Mouse (Mus musculus) naive thymus-derived CD4-positive, alpha-beta T cell, adult 2 months (primary cell): Measurements from ENCODE around the gene Npepps.
"Not testable (repeated sequence)": the region's sequence is repeated elsewhere in the genome, so short reads cannot be mapped to it uniquely, and the experiment has no call there.

Experiments
- DNase-seq: peaks from one replicate; pipeline ENCODE4 v3.0.0-alpha.2; 2011; ENCODE audit warnings: low read depth

Gene Npepps

DNA sequence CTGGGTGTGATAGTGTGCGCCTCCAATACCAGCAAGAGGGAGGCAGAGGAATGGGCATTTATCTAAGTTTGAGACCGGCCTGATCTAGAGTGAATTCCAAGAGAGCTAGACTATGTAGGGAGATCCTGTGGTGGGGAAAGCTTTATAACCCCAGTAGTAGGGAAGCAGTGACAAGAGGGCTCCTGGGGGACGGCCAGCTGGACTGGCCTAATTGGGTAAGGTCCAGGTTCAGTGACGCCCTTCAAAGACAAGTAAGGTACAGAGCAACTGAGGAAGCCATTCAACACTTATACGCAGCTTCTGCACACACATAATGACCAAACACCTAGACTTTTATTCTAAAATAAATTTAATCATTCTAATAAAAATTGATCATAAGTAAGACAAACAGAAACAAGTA is 48.0 kb downstream of the Npepps start:
- no peak for DNase-seq

DNA sequence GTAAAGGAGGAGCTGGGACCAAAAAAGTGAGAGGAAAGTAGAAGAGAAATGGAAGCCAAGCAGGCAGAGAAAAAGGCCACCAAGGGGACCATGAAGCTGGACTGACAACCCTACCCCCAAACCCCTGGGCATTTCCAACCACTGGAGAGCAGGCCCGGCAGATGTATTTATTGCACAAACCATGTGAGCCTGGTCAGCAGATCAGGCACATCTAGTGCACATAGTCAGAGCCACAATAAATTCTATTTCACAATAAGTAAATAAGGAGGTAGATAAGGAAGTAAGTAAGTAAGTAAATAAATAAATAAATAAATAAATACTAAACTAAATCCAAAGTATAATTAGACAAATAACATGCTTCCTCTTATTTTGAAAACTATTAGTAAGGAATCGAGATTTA is 51.0 kb downstream of the Npepps start:
- no peak for DNase-seq

DNA sequence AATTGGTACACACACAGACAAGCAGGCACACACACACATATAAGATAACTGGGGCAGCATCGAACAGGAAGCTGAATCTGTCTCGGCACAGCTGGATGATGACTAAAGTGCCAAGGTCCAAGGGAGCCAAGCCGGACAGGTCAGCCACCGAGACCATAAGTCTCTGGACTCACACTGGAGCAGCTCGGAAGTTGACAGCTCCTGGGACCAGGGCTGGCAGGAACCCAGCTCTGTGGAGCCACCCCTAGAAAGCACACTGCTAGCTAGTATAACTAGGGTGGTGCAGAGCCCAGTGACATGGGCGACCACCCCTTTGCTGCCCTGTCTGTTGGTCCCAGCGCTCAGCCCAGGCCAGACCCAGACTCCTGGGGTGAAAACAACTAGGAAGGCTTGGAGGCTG is 51.5 kb downstream of the Npepps start:
- no peak for DNase-seq

DNA sequence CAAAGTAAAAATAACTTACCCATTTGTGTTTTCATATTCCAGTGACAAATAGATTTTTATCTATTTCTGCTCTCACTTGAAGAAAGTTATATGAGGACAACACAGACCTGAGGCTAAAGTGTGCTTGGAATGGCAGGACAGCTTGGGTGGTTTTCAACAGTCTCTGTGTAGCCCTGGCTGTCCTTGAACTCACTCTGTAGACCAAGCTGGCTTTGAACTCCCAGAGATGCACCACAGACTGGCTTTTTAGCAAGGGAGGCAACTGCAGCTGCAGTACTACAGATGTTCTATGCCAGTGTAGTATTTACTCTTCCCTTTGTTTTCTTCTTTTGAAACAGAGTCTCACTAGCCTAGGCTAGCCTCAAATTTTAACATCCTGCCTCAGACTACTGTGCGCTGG is 54.3 kb downstream of the Npepps start:
- DNase-seq, result no peak

DNA sequence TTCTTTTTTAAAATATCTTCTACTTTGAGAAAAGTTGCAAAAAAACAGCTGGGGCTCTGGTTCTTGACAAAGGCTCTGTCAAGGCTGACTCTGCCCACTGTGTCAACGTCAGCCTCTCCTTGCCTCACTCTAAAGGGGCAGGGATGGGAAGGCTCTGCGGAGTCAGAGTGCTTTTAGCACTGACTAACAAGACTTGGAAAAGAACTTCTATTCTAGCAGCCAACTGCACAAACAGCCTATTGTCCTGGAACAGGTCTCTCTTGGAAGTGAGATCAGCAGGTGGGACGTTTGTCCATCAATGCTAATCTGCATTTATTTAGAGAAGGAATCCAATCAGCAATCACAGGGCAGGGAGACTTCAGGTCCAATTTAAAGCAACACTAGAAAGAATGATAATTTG is 57.0 kb downstream of the Npepps start:
- DNase-seq, result no peak

DNA sequence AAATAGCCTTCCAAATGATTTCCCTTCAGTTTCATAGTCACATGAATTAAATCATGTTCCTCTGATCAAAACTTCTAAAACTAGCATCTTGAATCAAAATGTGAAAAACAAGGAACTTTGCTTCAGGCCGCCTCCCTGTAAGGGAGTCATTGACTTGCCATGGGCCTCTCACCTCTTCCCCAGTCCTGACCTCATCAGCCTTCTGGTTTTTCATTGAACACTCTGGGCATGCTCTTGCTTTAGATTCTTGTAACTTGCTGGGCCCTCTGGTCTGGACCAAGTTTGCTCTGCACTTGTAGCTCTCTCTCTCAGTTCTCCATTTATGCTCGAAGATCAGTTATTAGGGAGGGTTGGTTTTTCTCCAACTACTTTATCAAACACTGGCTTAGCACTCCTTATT is 58.8 kb downstream of the Npepps start:
- DNase-seq, result no peak

DNA sequence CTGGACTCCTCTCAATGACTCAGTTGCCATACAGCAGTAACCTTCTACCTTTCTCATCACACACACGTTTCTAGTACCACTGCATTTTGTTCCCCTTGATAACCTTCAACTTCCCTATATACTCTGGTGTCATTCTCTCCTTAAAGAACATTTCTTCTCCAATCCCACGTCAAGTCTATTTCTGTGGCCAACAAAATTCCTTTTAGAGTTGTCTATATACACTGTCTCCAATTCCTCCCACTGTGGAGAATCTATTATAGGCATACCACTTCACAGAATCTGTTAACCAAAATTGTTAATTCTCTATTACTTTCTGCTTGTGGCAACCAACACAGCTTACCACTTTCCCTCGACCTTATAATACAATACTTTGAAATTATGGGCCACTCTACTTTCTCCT is 60.2 kb downstream of the Npepps start:
- no peak for DNase-seq

DNA sequence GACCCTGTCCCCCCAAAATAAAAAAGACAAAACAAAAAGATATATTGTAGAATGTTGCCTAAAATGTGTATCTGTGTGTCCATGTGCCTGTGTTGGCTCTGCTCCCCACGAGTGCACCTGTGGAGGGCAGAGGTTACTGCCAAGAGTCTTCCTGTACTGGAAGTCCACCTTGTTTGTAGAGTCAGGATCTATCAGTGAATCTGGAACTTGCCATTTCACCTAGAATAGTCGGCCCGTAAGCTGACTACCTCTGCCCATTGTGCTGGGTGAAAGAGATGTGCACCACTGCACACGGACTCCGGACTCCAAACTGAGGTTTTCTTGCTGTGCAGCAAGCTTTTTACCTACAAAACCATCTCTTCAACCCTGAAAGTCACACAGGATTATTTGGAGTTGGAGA is 66.0 kb downstream of the Npepps start:
- no peak for DNase-seq

DNA sequence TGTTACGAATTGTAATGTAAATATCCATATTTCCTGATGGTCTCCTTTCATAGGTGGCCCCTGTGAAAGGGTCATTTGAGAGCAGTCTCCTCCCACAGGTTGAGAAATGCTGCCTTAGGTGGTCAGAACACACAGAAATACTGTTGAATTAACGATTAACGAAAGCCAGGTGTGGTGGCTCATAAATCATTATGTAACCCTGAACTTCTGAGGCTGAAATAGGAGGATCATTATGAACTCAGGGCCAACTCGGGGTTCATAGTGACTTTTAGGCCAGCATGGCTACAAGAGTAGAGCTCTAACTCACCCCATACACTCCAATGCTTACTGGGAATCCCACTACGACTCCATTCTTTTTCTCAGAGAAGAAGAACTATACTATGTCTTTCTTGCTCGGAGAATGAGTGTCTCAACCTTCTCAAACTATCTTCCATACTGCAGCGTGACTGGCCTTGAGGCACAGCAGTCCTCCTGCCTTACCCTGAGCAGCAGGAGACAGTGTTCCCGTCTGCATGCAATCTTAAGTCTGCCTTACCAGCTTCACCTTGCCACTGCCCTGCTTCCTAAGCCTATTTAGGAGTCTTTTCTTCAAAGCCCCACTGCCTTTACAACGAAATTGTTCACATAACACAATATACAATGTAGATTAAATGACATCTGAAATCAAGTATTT is 69.6 kb downstream of the Npepps start:
- DNase-seq, result no peak

DNA sequence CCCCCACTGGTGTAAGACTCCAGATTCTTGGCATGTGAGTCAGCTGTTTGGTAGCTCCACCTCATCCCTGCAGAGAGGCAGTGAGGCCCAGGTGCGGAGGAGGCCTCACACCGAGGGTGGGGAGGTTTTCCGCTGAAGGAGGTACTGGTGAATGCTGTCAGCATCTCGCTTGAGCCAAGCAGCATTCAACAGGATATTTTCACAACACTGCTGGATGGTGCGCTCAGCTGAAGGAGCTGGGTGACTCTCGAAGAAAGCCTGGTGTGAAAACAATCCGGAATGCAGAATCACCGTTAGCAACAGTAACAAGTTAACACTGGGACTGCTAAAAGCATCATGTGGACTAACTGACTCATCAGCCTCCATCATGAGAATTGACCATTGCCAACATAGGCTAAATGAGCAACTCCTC is 73.4 kb downstream of the Npepps start:
- DNase-seq, result no peak

DNA sequence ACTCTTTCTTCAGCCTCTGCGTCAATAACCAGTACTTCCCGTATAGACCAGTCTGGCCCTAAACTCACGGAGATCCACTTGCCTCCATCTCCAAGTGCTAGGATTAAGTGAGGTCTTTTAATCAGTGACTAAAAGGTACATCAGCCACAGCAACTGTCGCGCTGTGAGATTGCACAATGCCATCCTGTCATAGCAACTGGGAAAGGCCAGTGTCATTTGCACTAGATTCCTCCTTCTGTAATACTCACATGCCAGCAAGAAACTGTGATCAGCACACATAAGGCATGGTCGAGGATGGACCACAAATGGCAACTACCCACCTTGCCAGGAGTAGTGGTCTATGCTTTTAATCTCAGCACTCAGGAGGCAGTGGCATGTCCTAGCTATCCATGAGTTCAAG is 80.9 kb downstream of the Npepps start:
- DNase-seq, result no peak

DNA sequence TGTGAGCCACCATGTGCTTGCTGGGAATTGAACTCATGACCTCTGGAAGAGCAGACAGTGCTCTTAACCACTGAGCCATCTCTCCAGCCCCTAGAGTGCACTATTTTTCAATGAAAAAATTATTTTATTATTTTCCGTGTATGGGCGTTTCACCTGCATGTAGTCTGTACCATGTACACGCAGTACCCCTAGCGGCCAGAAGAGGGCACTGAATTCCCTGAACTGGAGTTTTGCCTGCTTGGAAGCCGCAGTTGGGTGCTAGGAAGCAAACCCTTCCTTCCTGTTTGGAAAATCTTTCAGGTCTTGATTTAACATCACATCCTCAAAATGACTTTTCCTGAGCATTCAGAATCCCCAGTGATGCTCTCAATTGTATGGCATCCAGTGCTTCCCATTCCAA is 81.8 kb downstream of the Npepps start:
- peak; percentile 79 for DNase-seq

DNA sequence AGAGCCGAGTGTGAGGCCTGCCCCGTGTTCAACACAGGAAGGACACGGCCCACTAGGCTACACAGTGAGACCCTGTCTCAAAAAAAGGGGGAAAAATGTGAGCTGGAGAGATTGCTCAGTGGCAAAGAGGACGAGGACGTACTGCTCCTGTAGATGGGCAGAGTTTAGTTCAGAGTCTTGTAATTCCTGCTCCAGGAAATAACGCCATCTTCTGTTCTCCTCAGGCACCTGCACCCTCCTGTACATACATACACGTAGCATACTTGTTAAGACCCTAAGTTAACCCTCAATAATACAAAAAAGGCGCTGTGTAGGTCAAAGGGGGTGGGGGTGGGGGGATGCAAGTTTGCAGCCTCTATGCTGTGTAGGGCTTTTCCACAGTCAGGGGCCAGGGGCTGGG is 83.4 kb downstream of the Npepps start:
- DNase-seq, result no peak

DNA sequence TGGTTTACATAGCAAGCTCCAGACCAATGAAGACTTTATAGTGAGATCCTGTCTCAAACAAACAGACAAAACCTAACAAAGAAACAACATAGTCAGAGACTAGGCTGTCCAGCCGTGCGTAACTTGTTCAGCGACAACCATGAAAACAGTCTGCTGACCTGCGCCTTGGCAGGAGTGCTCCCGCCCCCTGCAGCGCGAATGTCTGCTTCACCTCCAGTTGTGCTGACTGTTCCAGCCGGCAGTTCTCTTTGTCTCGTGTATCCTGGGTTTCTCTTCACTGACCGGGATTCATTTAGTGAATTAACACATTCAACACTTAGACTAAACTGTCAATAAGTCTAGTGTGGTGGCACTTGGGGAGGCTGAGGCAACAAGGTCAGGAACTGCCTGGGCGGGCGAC is 83.9 kb downstream of the Npepps start:
- no peak for DNase-seq

DNA sequence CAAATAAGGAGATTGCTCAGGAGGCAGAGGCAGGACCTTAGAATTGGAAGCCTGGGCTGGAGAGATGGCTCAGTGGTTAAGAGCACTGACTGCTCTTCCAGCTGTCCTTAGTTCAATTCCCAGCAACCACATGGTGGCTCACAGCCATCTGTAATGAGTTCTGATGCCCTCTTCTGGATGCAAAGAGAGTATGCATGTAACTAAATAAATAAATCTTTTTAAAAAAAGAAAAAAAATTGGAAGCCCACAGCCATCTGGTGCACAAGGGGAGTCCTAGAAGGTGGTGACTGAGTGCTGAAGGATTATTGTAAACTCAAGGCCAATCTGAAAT is 87.9 kb downstream of the Npepps start:
- DNase-seq, result no peak

DNA sequence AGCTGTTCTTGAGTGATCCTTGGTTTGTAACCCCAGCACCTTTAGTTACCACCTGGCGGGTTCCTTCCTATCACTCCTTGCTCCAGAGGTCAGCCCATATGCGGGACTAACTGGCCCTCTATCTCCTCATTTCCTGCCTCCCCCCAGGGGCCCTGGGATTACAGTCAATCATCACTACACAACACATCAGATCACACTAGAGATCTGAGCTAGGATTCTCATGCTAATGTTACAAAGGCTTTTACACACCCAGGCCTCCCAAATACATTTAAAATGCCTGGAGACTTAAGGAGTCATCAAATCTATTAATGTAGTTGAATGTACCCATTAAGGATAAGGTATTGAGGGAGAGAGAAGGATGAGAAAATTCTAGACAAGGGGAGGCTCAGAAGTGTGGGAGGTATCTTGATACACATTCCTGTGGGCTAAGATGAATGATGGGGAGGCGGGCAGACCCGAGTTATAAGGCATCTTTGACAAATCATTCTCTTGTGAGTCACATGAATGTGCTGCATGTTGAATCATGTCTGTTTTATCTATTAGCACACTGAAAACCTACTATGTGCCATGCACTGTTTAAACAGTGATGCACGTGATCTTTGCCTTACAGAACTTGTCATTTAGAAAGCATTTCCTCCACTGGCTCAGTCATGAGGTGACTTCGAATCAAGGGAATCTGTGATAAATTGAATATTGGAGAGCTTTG is 88.4 kb downstream of the Npepps start:
- no peak for DNase-seq

DNA sequence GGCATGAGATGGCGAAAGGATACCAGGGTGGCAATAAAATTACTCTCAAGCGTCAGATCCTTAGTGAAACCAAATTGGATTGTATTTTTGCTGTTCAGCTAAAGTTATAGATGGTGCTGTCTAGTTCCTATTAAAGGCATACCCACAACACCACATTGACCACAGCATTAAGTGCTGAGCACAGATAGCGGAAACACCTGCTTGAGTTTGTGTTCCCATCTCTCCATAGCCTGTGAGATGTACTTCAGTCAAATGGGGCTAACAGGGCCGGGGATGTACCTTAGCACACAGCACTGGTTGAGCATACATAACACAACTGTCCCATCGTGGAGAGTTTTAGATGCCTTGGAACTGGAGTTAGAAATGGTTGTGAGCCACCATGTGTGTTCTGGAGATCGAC is 89.4 kb downstream of the Npepps start:
- DNase-seq, result no peak

DNA sequence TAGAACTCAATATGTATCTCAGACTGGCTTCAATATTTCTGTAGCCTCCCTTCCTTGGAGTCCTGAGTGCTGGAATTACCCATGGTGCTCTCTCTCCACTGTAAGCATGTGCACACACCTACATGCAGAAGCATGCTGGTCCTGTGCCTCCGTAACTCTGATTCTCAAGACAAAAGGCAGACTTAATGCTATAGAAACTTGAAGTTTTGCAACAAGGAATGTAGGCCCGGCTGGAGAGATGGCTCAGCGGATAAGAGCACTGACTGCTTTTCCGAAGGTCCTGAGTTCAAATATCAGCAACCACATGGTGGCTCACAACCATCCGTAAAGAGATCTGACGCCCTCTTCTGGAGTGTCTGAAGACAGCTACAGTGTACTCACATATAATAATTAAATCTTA is 90.8 kb downstream of the Npepps start:
- DNase-seq, result not testable (repeated sequence)

DNA sequence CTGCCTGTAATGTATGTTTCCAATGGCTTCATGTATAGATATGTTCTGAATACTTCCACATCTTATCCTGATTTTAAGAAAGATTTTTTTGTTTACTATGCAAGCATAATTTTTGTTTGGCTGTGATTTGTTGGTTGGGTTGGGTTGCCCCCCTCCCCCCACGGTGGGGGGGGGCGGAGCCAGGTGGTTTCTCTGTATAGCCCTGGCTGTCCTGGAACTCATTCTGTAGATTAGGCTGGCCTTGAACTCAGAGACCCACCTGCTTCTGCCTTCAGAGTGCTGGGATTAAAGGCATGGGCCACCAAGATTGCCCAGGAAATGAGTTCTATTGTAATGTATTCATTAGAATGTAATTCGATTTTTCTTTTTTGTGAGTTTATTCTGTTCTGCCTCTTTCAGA is 91.2 kb downstream of the Npepps start:
- peak; percentile 23 for DNase-seq

DNA sequence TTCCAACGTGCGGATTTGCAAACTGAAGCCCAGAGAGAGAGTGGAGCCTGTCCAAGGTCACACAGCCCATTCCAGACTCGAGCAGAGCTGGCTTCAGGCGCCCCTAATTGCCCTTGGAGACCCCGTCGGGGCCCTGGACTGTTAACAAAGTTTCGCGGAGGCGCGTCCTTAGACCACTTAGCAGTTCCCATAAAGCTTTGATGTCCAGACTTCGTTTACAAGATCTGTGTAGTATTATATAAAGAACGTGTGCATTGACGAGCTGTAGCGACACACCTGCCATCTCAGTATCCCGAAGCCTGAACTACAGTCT is 91.8 kb downstream of the Npepps start:
- no peak for DNase-seq

DNA sequence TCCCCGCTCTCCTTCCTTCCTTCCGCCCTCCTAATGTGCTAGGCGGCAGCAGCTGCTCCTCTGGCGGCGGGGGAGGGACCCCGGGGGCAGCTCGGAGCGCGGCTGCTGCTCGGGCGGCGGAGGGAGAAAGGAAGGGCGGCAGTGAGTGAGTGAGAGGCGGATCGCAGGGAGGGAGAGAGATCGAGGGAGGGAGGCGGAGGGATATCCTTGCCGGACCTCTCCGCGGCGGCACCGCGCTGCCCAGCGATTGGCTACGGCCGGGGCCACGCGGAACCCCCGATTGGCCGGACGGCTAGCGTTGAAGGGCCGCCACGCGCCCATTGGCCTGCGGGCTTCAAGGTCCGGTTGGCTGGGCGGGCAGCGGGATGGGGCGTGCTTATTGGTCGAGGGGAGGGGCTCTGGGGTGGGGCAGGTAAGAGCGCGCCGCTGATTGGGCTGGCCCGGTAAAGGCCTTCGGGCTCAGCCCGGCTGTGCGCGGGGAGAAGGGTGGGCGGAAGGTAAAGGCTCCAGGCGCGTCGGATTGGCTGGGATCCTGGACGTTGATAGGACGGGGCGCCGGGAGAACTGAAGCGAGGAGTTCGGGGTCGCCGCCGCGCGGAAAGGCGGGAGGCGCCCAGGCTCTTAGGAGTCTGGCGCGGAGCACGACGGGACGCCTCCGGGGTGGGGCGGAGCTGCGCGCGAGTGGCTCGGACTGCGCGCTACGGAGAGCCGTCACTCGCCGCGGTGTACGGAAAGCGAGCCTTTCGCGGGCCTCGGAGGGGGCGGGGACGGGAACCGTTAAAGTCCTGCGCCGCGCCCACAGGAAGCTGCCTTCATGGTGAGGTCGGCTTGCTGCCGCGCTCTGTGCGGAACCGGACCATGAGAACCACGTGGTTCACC is 92.4 kb downstream of the Npepps start, which contains the start of gene Kpnb1:
Kpnb1 (minus strand) TSS at position 118 of the 879 bp plus-strand sequence.
- DNase-seq, result peak; percentile 98

DNA sequence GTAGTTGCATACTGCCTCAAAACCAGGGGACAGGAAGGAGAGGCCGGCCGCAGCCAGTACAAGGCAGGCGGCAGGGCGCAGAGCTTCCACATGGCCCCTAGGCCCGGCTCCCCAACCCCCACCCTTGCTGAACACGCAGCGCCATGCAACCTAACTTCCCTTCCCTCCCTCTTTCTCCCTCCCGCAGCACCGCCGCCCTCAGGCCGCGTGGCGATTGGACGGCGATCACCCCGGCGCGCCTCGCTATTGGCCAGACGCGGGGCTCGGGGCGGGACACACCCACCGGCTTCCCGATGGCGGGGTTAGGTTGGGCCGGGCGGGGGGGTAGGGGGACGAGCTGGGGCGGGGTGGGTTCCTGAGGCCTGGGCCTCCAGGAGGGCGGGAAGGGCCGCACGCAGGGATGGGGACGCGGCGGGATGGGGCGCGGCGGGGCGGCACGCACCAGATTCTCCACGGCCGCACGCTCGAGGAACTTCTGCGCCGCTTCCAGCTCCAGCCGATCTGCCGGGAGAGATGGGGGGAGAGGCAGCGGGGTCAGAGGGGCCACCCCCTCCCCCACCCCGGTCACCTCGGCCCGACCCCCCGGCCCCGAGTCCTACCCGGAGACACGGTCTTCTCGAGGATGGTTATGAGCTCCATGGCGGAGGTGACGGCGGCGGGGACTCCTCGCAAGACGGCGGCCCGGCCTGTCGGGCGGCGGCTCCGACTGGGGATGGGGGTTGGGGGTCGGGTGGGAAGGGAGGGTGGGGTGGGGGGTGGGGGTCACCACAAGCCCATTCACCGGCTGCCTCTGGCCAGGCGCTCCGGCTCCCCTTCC is 93.3 kb downstream of the Npepps start:
- DNase-seq, result peak; percentile 93
